Mouse (Mus musculus) midbrain, postnatal 0 days (tissue): ENCODE measurements around the gene Gpr180. TPM values are rescaled to one million over a fixed set of nuclear protein-coding genes. Genes with fewer than 3 reads are reported as not detected.
"Not testable (repeated sequence)": the region's sequence is repeated elsewhere in the genome, so short reads cannot be mapped to it uniquely, and the experiment has no call there.

Source experiments
- ATAC-seq: fragments of 200-750 bp; cut with Nextera tagmentation; 2 replicates; pipeline ENCODE4 v1.8.0; 2017; ENCODE audit warnings: moderate number of reproducible peaks, mild to moderate bottlenecking, moderate TSS enrichment, moderate library complexity; ENCODE audit not compliant: low FRiP score
- DNase-seq: peaks from one replicate; pipeline ENCODE4 v3.0.0-alpha.2; 2015; ENCODE audit warnings: low spot score
- H3K27ac ChIP-seq: fragments of 300-500 bp; sonication (generic); 2 replicates; pipeline ENCODE4 v1.5.1; 2014; ENCODE audit warnings: low read depth, mild to moderate bottlenecking, low read length, mixed read lengths
- H3K27me3 ChIP-seq: fragments of 300-500 bp; sonication (generic); 2 replicates; pipeline ENCODE4 v1.6.1; 2014; ENCODE audit warnings: low read length, control low read depth, mixed read lengths; ENCODE audit not compliant: insufficient read depth
- H3K36me3 ChIP-seq: fragments of 300-500 bp; sonication (generic); 2 replicates; pipeline ENCODE4 v1.6.1; 2014; ENCODE audit warnings: low read length, control low read depth, mixed read lengths; ENCODE audit not compliant: insufficient read depth
- H3K4me1 ChIP-seq: fragments of 300-500 bp; sonication (generic); 2 replicates; pipeline ENCODE4 v1.6.1; 2014; ENCODE audit warnings: mild to moderate bottlenecking, control low read depth, antibody characterized with exemption, low read length, mixed read lengths; ENCODE audit not compliant: insufficient read depth
- H3K4me2 ChIP-seq: fragments of 300-500 bp; sonication (generic); 2 replicates; pipeline ENCODE4 v1.6.1; 2014; ENCODE audit warnings: low read depth, mild to moderate bottlenecking, low read length, mixed read lengths; ENCODE audit not compliant: poor library complexity, severe bottlenecking
- H3K4me3 ChIP-seq: fragments of 300-500 bp; sonication (generic); 2 replicates; pipeline ENCODE4 v1.5.1; 2014; ENCODE audit warnings: low read depth, mild to moderate bottlenecking, low read length, moderate library complexity
- H3K9ac ChIP-seq: fragments of 300-500 bp; sonication (generic); replicated peaks from 2 replicates; pipeline ENCODE4 v1.6.1; 2014; ENCODE audit warnings: mild to moderate bottlenecking, low read length, moderate library complexity, mixed read lengths; ENCODE audit not compliant: poor library complexity, severe bottlenecking
- H3K9me3 ChIP-seq: fragments of 300-500 bp; sonication (generic); 2 replicates; pipeline ENCODE4 v1.6.1; 2016; ENCODE audit warnings: low read length, control low read depth
- CTCF ChIP-seq: IDR thresholded peaks from 2 replicates; pipeline ENCODE4 v1.5.1; 2016; ENCODE audit warnings: antibody characterized with exemption, mild to moderate bottlenecking
- WGBS: fragments of 180-500 bp; shearing (Covaris S2); extraction: QIAGEN DNeasy Blood & Tissue Kit; methylation state at CpG from one replicate; pipeline ENCODE4 v1.1.7; 2014; 5-methylcytosine and 5-hydroxymethylcytosine counted together
- polyA plus RNA-seq: library from polyadenylated mRNA; unstranded; fragments of >200 nt; fragmentation: Nextera tagmentation; extraction: Ambion mirVana; gene quantifications from 2 replicates; pipeline ENCODE4 v1.2.1, GENCODE M21; 2015
- total RNA-seq: library from RNA; depleted of rRNA; stranded (reverse); fragments of >200 nt; gene quantifications from 2 replicates; pipeline ENCODE4 v1.2.3, GENCODE M21; 2014

The Gpr180 gene
- total and polyA plus RNA-seq, 2 experiments from 2014 or later: 49.3 to 62.3 TPM

DNA sequence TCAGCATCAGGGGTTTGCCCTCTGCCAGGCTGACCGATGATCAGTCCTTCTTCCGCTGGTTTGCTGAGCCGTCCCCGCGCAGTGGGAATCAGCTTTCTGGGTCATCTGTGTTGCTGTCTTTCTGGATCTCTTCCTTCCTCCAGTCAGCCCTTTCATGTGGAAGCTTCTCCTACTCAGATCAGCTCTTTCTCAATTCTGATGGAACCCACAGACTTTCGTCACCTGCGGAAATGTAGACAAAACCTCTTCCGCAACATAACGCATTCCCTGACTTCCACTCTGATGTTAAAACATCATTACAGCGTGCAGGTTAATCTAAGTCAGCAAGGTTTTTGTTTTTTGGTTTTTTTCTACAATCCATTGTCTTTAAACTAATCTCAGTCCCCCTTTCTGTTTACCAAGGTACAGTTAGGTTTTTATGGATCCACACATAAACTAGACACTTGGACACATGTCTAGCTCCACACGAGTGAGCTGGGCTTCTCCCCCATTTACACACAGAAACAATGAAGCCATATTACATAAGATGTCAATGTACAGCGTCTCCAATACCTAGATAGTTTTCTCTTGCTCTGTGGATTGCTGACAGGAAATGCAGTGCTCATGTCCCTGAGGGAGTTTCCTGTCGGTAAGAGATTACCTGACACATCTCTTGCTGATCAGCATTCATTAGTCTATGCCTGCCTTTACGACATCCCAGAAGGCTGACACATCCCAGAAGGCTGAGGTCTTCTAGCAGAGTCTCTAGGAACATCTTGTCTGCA lies 35.5 kb upstream of the Gpr180 start:
- H3K9ac ChIP-seq: no peak overlapping the region
- H3K4me3 ChIP-seq: no peak overlapping the region
- no peaks in the 10 kb centered on the region for H3K36me3 ChIP-seq
- ATAC-seq: no peak
- no peak overlapping the region for H3K27ac ChIP-seq
- no peak for TF ChIP-seq CTCF
- no peaks in the 10 kb centered on the region for H3K4me1 ChIP-seq
- 80% methylated on average over 14 of the region's 14 CpGs for WGBS
- H3K27me3 ChIP-seq: no peaks in the 10 kb centered on the region
- DNase-seq: no peak
- H3K4me2 ChIP-seq: no peak overlapping the region
- H3K9me3 ChIP-seq: no peaks in the 10 kb centered on the region

GRCm38 (mm10) chr14:118107479-118107878 lies 29.5 kb upstream of the Gpr180 start:
- H3K9me3 ChIP-seq, H3K9ac ChIP-seq, ATAC-seq, H3K4me2 ChIP-seq, DNase-seq, H3K27me3 ChIP-seq, H3K4me3 ChIP-seq, H3K27ac ChIP-seq, H3K36me3 ChIP-seq, H3K4me1 ChIP-seq: not testable (repeated sequence)
- 95% methylated on average over 2 of the region's 2 CpGs for WGBS

DNA sequence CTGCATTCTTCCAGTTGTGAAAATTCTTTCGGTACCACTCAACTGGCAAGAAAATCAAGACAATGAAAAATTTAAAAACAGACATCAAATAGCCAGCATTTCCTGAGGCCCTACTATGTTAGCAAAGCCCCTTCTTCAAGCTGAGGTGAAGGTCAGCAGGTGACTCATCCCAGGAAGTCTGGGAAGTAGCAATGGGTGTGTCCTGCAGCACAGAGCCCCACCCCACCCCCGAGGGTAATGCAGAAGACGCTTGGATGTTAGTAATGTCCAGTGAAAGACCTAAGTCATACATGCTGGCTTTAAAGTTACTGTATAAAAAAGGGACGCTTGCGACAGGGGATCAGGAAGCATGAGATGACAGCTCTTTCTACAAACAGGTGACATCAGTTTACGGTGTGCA lies 23.8 kb upstream of the Gpr180 start:
- no peak for ATAC-seq
- TF ChIP-seq CTCF: no peak
- H3K4me1 ChIP-seq: no peaks in the 10 kb centered on the region
- DNase-seq: no peak
- H3K27ac ChIP-seq: no peak overlapping the region
- H3K9ac ChIP-seq: no peak overlapping the region
- WGBS: 95% methylated on average over 6 of the region's 6 CpGs
- H3K4me2 ChIP-seq: no peak overlapping the region
- no peaks in the 10 kb centered on the region for H3K27me3 ChIP-seq
- no peaks in the 10 kb centered on the region for H3K9me3 ChIP-seq
- no peak overlapping the region for H3K4me3 ChIP-seq
- peaks cover 43% of the 10 kb centered on the region for H3K36me3 ChIP-seq

DNA sequence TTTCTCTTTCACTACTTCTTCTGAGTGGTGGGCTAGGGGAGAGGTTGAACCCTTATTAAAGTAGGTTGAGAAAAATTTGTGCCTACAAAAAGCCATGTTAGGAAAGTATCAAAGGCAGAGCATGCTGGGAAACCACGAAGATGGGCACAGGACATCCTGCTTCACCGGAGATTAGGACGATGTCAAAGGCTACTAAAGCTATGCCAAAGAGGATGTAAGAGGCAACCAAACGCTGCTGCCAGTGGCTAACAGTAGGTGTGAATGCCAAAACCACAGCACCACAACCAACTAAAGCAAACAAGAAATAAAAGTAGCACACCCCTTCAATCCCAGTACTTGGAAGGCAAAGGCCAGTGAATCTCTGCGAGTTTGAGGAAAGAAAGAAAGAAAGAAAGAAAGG lies 12.8 kb upstream of the Gpr180 start:
- Histone ChIP-seq H3K4me3 (no peak overlapping the region), H3K27ac (no peak overlapping the region), H3K4me2 (no peak overlapping the region), H3K36me3 (peaks cover 28% of the 10 kb centered on the region), H3K9me3 (no peaks in the 10 kb centered on the region), H3K27me3 (no peaks in the 10 kb centered on the region), H3K9ac (no peak overlapping the region), H3K4me1 (no peaks in the 10 kb centered on the region)
- no peak for TF ChIP-seq CTCF
- no peak for ATAC-seq
- WGBS: 93% methylated on average over 5 of the region's 5 CpGs
- DNase-seq: no peak

- Histone ChIP-seq H3K4me3 (no peak overlapping the region), H3K36me3 (peaks cover 25% of the 10 kb centered on the region), H3K9me3 (no peaks in the 10 kb centered on the region), H3K4me1 (no peaks in the 10 kb centered on the region), H3K27me3 (no peaks in the 10 kb centered on the region), H3K4me2 (no peak overlapping the region), H3K27ac (no peak overlapping the region), H3K9ac (no peak overlapping the region)
- no peak for TF ChIP-seq CTCF
- 88% methylated on average over 4 of the region's 4 CpGs for WGBS
- DNase-seq (no peak), ATAC-seq (no peak)
Measured at GRCm38 (mm10) chr14:118124771-118125170, 12.2 kb upstream of the Gpr180 start.

DNA sequence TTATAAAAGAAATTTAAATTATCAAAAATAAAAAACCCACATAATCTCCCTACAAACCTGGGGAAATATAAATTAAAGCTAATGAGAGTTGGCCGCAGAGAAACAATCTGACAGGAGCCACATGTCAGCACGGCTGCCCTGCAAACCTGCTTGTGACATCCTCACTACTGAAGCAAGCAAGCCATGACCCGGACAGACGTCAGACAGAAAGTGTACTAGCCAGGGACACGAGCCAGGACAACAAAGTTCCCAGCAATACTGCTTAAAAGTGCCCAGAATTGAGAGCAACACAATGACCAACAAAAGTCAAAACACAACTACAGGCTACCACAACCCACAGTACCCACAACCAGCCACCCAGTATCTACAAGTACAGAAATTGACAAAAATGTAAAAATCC lies 10.7 kb upstream of the Gpr180 start:
- no peaks in the 10 kb centered on the region for H3K4me1 ChIP-seq
- H3K4me3 ChIP-seq: no peak overlapping the region
- no peak overlapping the region for H3K9ac ChIP-seq
- H3K4me2 ChIP-seq: no peak overlapping the region
- DNase-seq (no peak), ATAC-seq (no peak)
- H3K36me3 ChIP-seq: peaks cover 15% of the 10 kb centered on the region
- no peak for TF ChIP-seq CTCF
- 91% methylated on average over 5 of the region's 5 CpGs for WGBS
- H3K27me3 ChIP-seq: no peaks in the 10 kb centered on the region
- no peak overlapping the region for H3K27ac ChIP-seq
- H3K9me3 ChIP-seq: no peaks in the 10 kb centered on the region
